Mouse (Mus musculus) lung, postnatal 0 days (tissue): ENCODE measurements at regions not wholly inside any gene's neighbourhood (a gene's known extent, or its start where the extent isn't known, plus 50 kb on each side); places are given as distances from the start of the nearest gene placed in this dataset.

Experiments used
- ATAC-seq: fragments of 200-750 bp; cut with Nextera tagmentation; 2 replicates; pipeline ENCODE4 v1.8.0; 2017; ENCODE audit warnings: moderate library complexity
- DNase-seq: peaks from one replicate; pipeline ENCODE4 v3.0.0-alpha.2; 2016; ENCODE audit warnings: low spot score
- H3K27ac ChIP-seq: fragments of 300-500 bp; sonication (generic); 2 replicates; pipeline ENCODE4 v1.5.1; 2014; ENCODE audit warnings: antibody characterized with exemption, mild to moderate bottlenecking, low read length, mixed read lengths
- H3K27me3 ChIP-seq: fragments of 300-500 bp; sonication (generic); replicated peaks from 2 replicates; pipeline ENCODE4 v1.6.1; 2014; ENCODE audit warnings: low read length, mixed read lengths; ENCODE audit not compliant: insufficient read depth
- H3K36me3 ChIP-seq: fragments of 300-500 bp; sonication (generic); 2 replicates; pipeline ENCODE4 v1.6.1; 2014; ENCODE audit warnings: low read length, mixed read lengths; ENCODE audit not compliant: insufficient read depth
- H3K4me1 ChIP-seq: fragments of 300-500 bp; sonication (generic); 2 replicates; pipeline ENCODE4 v1.6.1; 2014; ENCODE audit warnings: antibody characterized with exemption, low read depth, low read length, mixed read lengths; ENCODE audit not compliant: insufficient read depth
- H3K4me2 ChIP-seq: fragments of 300-500 bp; sonication (generic); replicated peaks from 2 replicates; pipeline ENCODE4 v1.6.1; 2014; ENCODE audit warnings: low read depth, mild to moderate bottlenecking, low read length, moderate library complexity, mixed read lengths
- H3K4me3 ChIP-seq: fragments of 300-500 bp; sonication (generic); 2 replicates; pipeline ENCODE4 v1.5.1; 2014; ENCODE audit warnings: low read depth, low read length
- H3K9ac ChIP-seq: fragments of 300-500 bp; sonication (generic); replicated peaks from 2 replicates; pipeline ENCODE4 v1.6.1; 2014; ENCODE audit warnings: low read depth, mild to moderate bottlenecking
- H3K9me3 ChIP-seq: fragments of 300-500 bp; sonication (generic); 2 replicates; pipeline ENCODE4 v1.6.1; 2016; ENCODE audit warnings: low read length, mixed read lengths
- CTCF ChIP-seq: IDR thresholded peaks from 2 replicates; pipeline ENCODE4 v1.5.1; 2016; ENCODE audit warnings: antibody characterized with exemption, mild to moderate bottlenecking
- EP300 ChIP-seq: IDR thresholded peaks from 2 replicates; pipeline ENCODE4 v1.6.1; 2016; ENCODE audit warnings: antibody characterized with exemption, mild to moderate bottlenecking, control low read depth
- WGBS: fragments of 180-500 bp; shearing (Covaris S2); extraction: QIAGEN DNeasy Blood & Tissue Kit; methylation state at CpG from one replicate; pipeline ENCODE4 v1.1.7; 2014; 5-methylcytosine and 5-hydroxymethylcytosine counted together

DNA sequence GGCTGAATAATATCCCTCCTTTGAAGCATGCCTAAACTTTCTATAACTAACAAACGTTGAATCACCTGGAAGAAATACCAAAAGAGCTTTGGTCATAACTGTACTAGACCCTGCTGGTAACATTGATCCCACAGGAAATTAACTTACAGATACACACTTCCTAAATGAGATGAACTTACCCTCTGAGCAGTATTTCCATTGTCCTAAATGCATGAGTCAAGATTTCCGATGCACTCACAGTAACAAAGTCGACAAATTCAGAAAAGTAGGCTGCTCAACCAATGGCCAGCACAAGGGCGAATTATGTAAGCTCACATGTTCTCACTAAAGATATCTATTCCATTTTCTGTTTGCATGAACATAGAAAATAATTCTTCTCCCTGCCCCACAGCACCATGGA lies 57.4 kb upstream of the Parp8 start:
- Histone ChIP-seq H3K9me3 (no peaks in the 10 kb centered on the region), H3K4me2 (no peak overlapping the region), H3K4me1 (no peaks in the 10 kb centered on the region), H3K9ac (no peak overlapping the region), H3K27ac (no peak overlapping the region), H3K36me3 (no peaks in the 10 kb centered on the region), H3K4me3 (no peak overlapping the region), H3K27me3 (no peaks in the 10 kb centered on the region)
- DNase-seq (no peak), ATAC-seq (no peak)
- no peak for TF ChIP-seq EP300
- no peak for TF ChIP-seq CTCF
- 82% methylated on average over 4 of the region's 4 CpGs for WGBS

DNA sequence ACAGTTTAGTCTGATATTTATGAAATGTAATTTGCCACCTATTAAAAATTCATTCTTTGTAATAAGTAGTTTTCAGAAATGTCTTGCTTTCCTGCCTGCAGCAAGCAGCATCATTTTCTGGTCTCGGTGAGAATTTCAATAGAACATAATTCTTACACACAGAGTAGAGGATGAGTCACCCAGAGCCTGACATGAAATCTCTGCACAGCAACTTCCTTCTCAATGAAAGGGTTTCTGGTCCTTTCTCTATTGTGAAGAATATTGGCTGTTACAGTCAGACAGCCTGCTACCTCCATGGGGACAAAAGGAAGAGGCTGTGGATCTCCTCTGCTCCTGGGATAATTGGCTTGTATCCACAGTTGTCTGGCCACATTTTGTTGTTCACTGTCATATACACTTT lies 54.0 kb upstream of the Parp8 start:
- no peak overlapping the region for H3K4me2 ChIP-seq
- no peak overlapping the region for H3K4me3 ChIP-seq
- 78% methylated on average over 1 of the region's 1 CpGs for WGBS
- H3K36me3 ChIP-seq: no peaks in the 10 kb centered on the region
- ATAC-seq (no peak), DNase-seq (no peak)
- no peak overlapping the region for H3K9ac ChIP-seq
- H3K27ac ChIP-seq: no peak overlapping the region
- no peaks in the 10 kb centered on the region for H3K9me3 ChIP-seq
- H3K27me3 ChIP-seq: no peaks in the 10 kb centered on the region
- TF ChIP-seq EP300: no peak
- TF ChIP-seq CTCF: no peak
- H3K4me1 ChIP-seq: no peaks in the 10 kb centered on the region
